Mouse (Mus musculus) MEL (cell line): ENCODE measurements around the gene Gpt2.

Experiments used
- CTCF ChIP-seq, 3 experiments: IDR thresholded peaks in 2 of 3; conservative IDR thresholded peaks in 1 of 3; 2 replicates each; pipeline ENCODE4 v1.5.1; 2011 to 2012; ENCODE audit warnings: low read length in 3 of 3, low read depth in 2 of 3, mild to moderate bottlenecking in 2 of 3, improper control_type of control experiment in 1 of 3, inconsistent platforms in 1 of 3, mixed read lengths in 1 of 3, moderate library complexity in 1 of 3; ENCODE audit not compliant: control insufficient read depth in 1 of 3, insufficient read depth in 1 of 3, poor library complexity in 1 of 3, severe bottlenecking in 1 of 3
- EP300 ChIP-seq, 2 experiments: IDR thresholded peaks; 2 replicates each; pipeline ENCODE4 v1.6.1; 2011; ENCODE audit warnings: improper control_type of control experiment in 2 of 2, low read length in 2 of 2, low read depth in 1 of 2, mild to moderate bottlenecking in 1 of 2
- GABPA ChIP-seq: IDR thresholded peaks from 2 replicates; pipeline ENCODE4 v1.6.1; 2012; ENCODE audit warnings: low read depth, mild to moderate bottlenecking, inconsistent platforms, low read length, improper control_type of control experiment, moderate library complexity
- GATA1 ChIP-seq: IDR thresholded peaks from 2 replicates; pipeline ENCODE4 v1.6.1; 2011; ENCODE audit warnings: low read depth, low read length, improper control_type of control experiment
- MAX ChIP-seq: IDR thresholded peaks from 2 replicates; pipeline ENCODE4 v1.6.1; 2011; ENCODE audit warnings: low read length, improper control_type of control experiment
- MXI1 ChIP-seq: IDR thresholded peaks from 2 replicates; pipeline ENCODE4 v1.6.1; 2011; ENCODE audit warnings: mild to moderate bottlenecking, low read depth, low read length, improper control_type of control experiment
- POLR2A ChIP-seq, 2 experiments: IDR thresholded peaks; 2 replicates each; pipeline ENCODE4 v1.6.1; 2011 to 2012; ENCODE audit warnings: low read length in 2 of 2, mild to moderate bottlenecking in 2 of 2, control low read depth in 1 of 2, improper control_type of control experiment in 1 of 2, low read depth in 1 of 2, moderate library complexity in 1 of 2; ENCODE audit not compliant: control insufficient read depth in 1 of 2, insufficient read depth in 1 of 2, poor library complexity in 1 of 2
- RCOR1 ChIP-seq: IDR thresholded peaks from 2 replicates; pipeline ENCODE4 v1.6.1; 2012; ENCODE audit warnings: low read depth, mild to moderate bottlenecking, inconsistent platforms, low read length, improper control_type of control experiment
- USF1 ChIP-seq: IDR thresholded peaks from 2 replicates; pipeline ENCODE4 v1.6.1; 2014; ENCODE audit warnings: low read depth, mild to moderate bottlenecking, inconsistent platforms, low read length, improper control_type of control experiment, moderate library complexity
- ZMIZ1 ChIP-seq: IDR thresholded peaks from 2 replicates; pipeline ENCODE4 v1.6.1; 2012; ENCODE audit warnings: low read depth, mild to moderate bottlenecking, inconsistent platforms, low read length, improper control_type of control experiment, moderate library complexity
- ZNF384 ChIP-seq: IDR thresholded peaks from 2 replicates; pipeline ENCODE4 v1.6.1; 2012; ENCODE audit warnings: low read depth, mild to moderate bottlenecking, inconsistent platforms, low read length, improper control_type of control experiment

DNA sequence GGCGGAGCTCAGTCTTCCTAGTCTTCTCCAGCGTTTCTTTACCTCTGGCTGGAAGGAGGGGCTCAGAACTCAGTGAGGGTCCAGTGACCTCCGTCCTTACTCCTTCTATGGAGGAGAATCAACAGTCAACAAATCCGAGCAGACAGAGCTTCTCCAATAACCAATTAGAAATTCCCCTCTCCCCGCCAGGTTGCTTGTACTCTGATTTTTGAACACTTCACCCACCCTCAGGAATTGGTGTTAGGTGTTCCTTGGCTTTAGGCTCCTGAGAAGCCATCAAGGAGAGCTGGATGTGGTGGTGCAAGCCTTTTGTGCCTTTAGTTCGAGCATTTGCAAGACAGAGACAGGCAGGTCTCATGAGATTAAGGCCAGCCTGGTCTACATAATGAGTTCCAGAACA lies 19.6 kb upstream of the Gpt2 start:
- TF ChIP-seq POLR2A (IDR thresholded peaks at IDR 0.05; ENCODE audit: control insufficient read depth in 1 of 2, insufficient read depth in 1 of 2, low read depth in 1 of 2, low read length in 2 of 2, poor library complexity in 1 of 2) (no peak), MAX (no peak), CTCF (IDR thresholded peaks at IDR 0.05 in 2 of 3, conservative IDR thresholded peaks at IDR 0.05 in 1 of 3; ENCODE audit: control insufficient read depth in 1 of 3, insufficient read depth in 1 of 3, low read depth in 2 of 3, low read length in 3 of 3, poor library complexity in 1 of 3, severe bottlenecking in 1 of 3) (no peak), RCOR1 (no peak), EP300 (IDR thresholded peaks at IDR 0.05; ENCODE audit: low read depth in 1 of 2, low read length in 2 of 2) (no peak), USF1 (no peak), GABPA (no peak), GATA1 (no peak), ZMIZ1 (no peak), MXI1 (no peak), ZNF384 (no peak)
